ENCODE assay signal across 8 mouse cellular contexts in the genomic region with DNA sequence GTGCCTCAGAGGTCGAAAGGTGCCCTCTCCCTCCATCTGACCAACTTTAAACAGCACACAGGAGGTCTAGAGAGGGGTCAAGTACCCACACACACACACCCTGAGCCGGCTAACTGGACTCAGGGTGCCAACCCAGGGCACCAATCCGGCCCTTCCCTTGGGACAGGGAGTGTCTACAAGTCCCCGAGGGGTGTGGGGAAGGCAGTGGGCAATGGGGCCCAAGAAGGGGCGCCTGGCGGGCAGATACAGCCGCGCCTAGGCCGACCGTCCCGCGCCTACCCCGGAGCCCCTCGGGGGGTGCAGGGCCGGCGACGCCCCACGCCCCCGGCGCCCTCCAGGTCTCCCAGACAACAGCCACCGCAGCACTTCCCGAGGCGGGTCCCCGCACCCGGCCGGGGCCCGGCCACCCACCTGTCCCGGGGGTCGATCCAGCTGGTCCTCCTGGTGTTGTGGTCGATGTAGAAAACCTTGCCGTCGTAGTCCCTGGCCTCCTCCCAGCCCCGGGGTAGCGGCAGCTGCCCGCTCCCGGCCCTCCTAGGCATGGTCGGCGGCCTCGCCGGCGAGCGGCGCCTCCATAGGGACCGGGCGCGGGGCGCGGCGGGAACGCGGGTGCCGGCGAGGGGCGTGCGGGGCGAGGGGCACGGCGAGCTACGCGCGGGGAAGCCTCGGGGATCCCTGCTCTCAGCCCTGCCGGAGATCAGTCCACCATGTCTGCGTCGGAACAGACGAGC. TPM values are rescaled to one million over a fixed set of nuclear protein-coding genes. Genes with fewer than 3 reads are reported as not detected.
DNase-seq lines count a peak whose midpoint lies in the region; ATAC-seq and TF ChIP-seq lines count a peak whose summit lies in the region.

No protein-coding gene starts in this region.

- no peaks in the 10 kb centered on the region for H3K9me3 ChIP-seq in ES-E14 (ENCODE audit: control insufficient read depth, insufficient read depth, low read depth, low read length)
- no peaks in the 10 kb centered on the region for H3K9me3 ChIP-seq in embryonic facial prominence, embryonic 13.5 days
- no peaks in the 10 kb centered on the region for H3K9me3 ChIP-seq in hindbrain, embryonic 13.5 days
- H3K9me3 ChIP-seq in limb, embryonic 14.5 days (ENCODE audit: control insufficient read depth, low read length) = no peaks in the 10 kb centered on the region
- H3K9me3 ChIP-seq in midbrain, embryonic 12.5 days = no peaks in the 10 kb centered on the region

- ATAC-seq in frontal cortex, adult (ENCODE audit: low TSS enrichment) = peak; percentile 47
- ATAC-seq in embryonic facial prominence, embryonic 13.5 days (ENCODE audit: insufficient number of reproducible peaks, insufficient read depth, low FRiP score, low TSS enrichment, low read depth) = peak; percentile 69
- peak; percentile 47 for ATAC-seq in hindbrain, embryonic 13.5 days (ENCODE audit: low FRiP score)
- ATAC-seq in limb, embryonic 14.5 days (ENCODE audit: low FRiP score, low read depth) = no peak; the same call in 1 of the 2 replicates
- peak; percentile 79 for ATAC-seq in midbrain, embryonic 12.5 days (ENCODE audit: low FRiP score, low read depth)

- no peak for DNase-seq in frontal cortex, adult 2 months (ENCODE audit: extremely low spot score in 1 of 2, low spot score in 1 of 2)
- no peak for DNase-seq in ES-E14 (ENCODE audit: low read depth, low spot score)
- DNase-seq in limb, embryonic 14.5 days (ENCODE audit: low spot score) = no peak
- DNase-seq in urinary bladder, adult 2 months (ENCODE audit: low spot score) = no peak

- H3K36me3 ChIP-seq in ES-E14 (ENCODE audit: control insufficient read depth, insufficient read depth, low read length, poor library complexity, severe bottlenecking) = no peaks in the 10 kb centered on the region
- no peaks in the 10 kb centered on the region for H3K36me3 ChIP-seq in embryonic facial prominence, embryonic 13.5 days
- H3K36me3 ChIP-seq in hindbrain, embryonic 13.5 days = no peaks in the 10 kb centered on the region
- H3K36me3 ChIP-seq in limb, embryonic 14.5 days (ENCODE audit: control insufficient read depth, insufficient read depth, low read length) = no peaks in the 10 kb centered on the region
- H3K36me3 ChIP-seq in midbrain, embryonic 12.5 days = no peaks in the 10 kb centered on the region

- in situ Hi-C loops in ES-E14 (cut with MboI; ENCODE audit: low sequenced_read_pairs in 2 of 2, unreplicated experiment in 2 of 2) = no loop called here

- peak overlapping the region; percentile 72 to 99 for H3K4me3 ChIP-seq in ES-E14 (ENCODE audit: insufficient read depth in 1 of 2, low read depth in 1 of 2, low read length in 2 of 2, poor library complexity in 1 of 2, severe bottlenecking in 1 of 2)
- peak overlapping the region; percentile 94 for H3K4me3 ChIP-seq in embryonic facial prominence, embryonic 13.5 days
- peak overlapping the region; percentile 81 for H3K4me3 ChIP-seq in hindbrain, embryonic 13.5 days
- H3K4me3 ChIP-seq in limb, embryonic 14.5 days (replicated peaks; ENCODE audit: low read length) = peak overlapping the region; percentile 92
- H3K4me3 ChIP-seq in midbrain, embryonic 12.5 days = peak overlapping the region; percentile 85

- WGBS in embryonic facial prominence, embryonic 13.5 days = under 1% methylated on average over 66 of the region's 66 CpGs
- WGBS in hindbrain, embryonic 13.5 days = 0% methylated on average over 37 of the region's 66 CpGs
- WGBS in limb, embryonic 14.5 days = under 1% methylated on average over 34 of the region's 66 CpGs
- WGBS in midbrain, embryonic 12.5 days = under 1% methylated on average over 56 of the region's 66 CpGs

- TF ChIP-seq POLR2A in limb, embryonic 14.5 days (IDR thresholded peaks at IDR 0.05; ENCODE audit: borderline replicate concordance, extremely low read depth, insufficient read depth, insufficient read length) = no peak

- peak overlapping the region; percentile 97 for H3K9ac ChIP-seq in ES-E14 (ENCODE audit: insufficient read depth, low read depth, low read length, poor library complexity, severe bottlenecking)
- peak overlapping the region; percentile 92 for H3K9ac ChIP-seq in embryonic facial prominence, embryonic 13.5 days
- peak overlapping the region; percentile 88 for H3K9ac ChIP-seq in hindbrain, embryonic 13.5 days
- H3K9ac ChIP-seq in limb, embryonic 14.5 days (ENCODE audit: low read depth, low read length, severe bottlenecking) = peak overlapping the region; percentile 90
- H3K9ac ChIP-seq in midbrain, embryonic 12.5 days (replicated peaks) = peak overlapping the region; percentile 88

- H3K27ac ChIP-seq in ES-E14 (ENCODE audit: insufficient read depth, low read depth, low read length, poor library complexity, severe bottlenecking) = peak overlapping the region; percentile 89
- H3K27ac ChIP-seq in embryonic facial prominence, embryonic 13.5 days = peak overlapping the region; percentile 95
- peak overlapping the region; percentile 88 for H3K27ac ChIP-seq in hindbrain, embryonic 13.5 days
- H3K27ac ChIP-seq in limb, embryonic 14.5 days (replicated peaks; ENCODE audit: low read depth, low read length) = peak overlapping the region; percentile 91
- peak overlapping the region; percentile 81 for H3K27ac ChIP-seq in midbrain, embryonic 12.5 days (replicated peaks)

- H3K4me1 ChIP-seq in ES-E14 (ENCODE audit: control insufficient read depth in 2 of 2, insufficient read depth in 2 of 2, low read length in 2 of 2, poor library complexity in 1 of 2) = peaks cover 3 to 22% of the 10 kb centered on the region in 2 experiments; a peak in 3 of 4 replicates
- peaks cover 64% of the 10 kb centered on the region for H3K4me1 ChIP-seq in embryonic facial prominence, embryonic 13.5 days
- peaks cover 53% of the 10 kb centered on the region for H3K4me1 ChIP-seq in hindbrain, embryonic 13.5 days (replicated peaks)
- H3K4me1 ChIP-seq in limb, embryonic 14.5 days (ENCODE audit: control insufficient read depth, insufficient read depth, low read length) = peaks cover 42% of the 10 kb centered on the region
- peaks cover 32% of the 10 kb centered on the region for H3K4me1 ChIP-seq in midbrain, embryonic 12.5 days

- H3K4me2 ChIP-seq in embryonic facial prominence, embryonic 13.5 days = peak overlapping the region; percentile 89
- peak overlapping the region; percentile 87 for H3K4me2 ChIP-seq in hindbrain, embryonic 13.5 days
- H3K4me2 ChIP-seq in limb, embryonic 14.5 days (replicated peaks; ENCODE audit: low read depth, low read length, severe bottlenecking) = peak overlapping the region; percentile 92
- peak overlapping the region; percentile 87 for H3K4me2 ChIP-seq in midbrain, embryonic 12.5 days (replicated peaks)

- no peaks in the 10 kb centered on the region for H3K27me3 ChIP-seq in embryonic facial prominence, embryonic 13.5 days
- H3K27me3 ChIP-seq in hindbrain, embryonic 13.5 days = peaks cover 3% of the 10 kb centered on the region; the same call in 1 of the 2 replicates
- no peaks in the 10 kb centered on the region for H3K27me3 ChIP-seq in limb, embryonic 14.5 days (ENCODE audit: control insufficient read depth, insufficient read depth, low read length)
- peaks cover 18% of the 10 kb centered on the region for H3K27me3 ChIP-seq in midbrain, embryonic 12.5 days

TF ChIP-seq in ES-E14, 5 proteins besides CTCF, POLR2A, EP300 and RAD21:
- TF ChIP-seq HCFC1 (IDR thresholded peaks at IDR 0.05; ENCODE audit: borderline replicate concordance, insufficient read depth, low read length) (no peak), CHD2 (IDR thresholded peaks at IDR 0.05; ENCODE audit: low read depth, low read length) (no peak), MAFK (IDR thresholded peaks at IDR 0.05; ENCODE audit: insufficient read depth, low read depth, low read length) (no peak), ZC3H11A (IDR thresholded peaks at IDR 0.05; ENCODE audit: borderline replicate concordance, low read depth, low read length) (no peak), ZNF384 (IDR thresholded peaks at IDR 0.05; ENCODE audit: low read depth, low read length) (no peak)

RNA-seq across cellular contexts. Expression of a gene that starts 0.9 kb away (rescaled TPM):
- 9.1 and 9.5 TPM in 2 replicates for polyA plus RNA-seq in frontal cortex, adult 2 months (2012; rRNA removed)
- total RNA-seq in ES-E14 (2012; rRNA removed) = 13.3 and 19.6 TPM in 2 replicates
- polyA plus RNA-seq in embryonic facial prominence, embryonic 13.5 days (2015; fragmentation: Nextera tagmentation; extraction: Ambion mirVana) = 12.5 and 12.9 TPM in 2 replicates
- polyA plus RNA-seq in hindbrain, embryonic 13.5 days (2015; fragmentation: Nextera tagmentation; extraction: Ambion mirVana) = 5.4 and 6.0 TPM in 2 replicates
- 10.9 and 11.4 TPM in 2 replicates for polyA plus RNA-seq in limb, embryonic 14.5 days (2012; rRNA removed)
- 13.5 and 14.6 TPM in 2 replicates for polyA plus RNA-seq in limb, embryonic 14.5 days (2014; fragmentation: Nextera tagmentation; extraction: Ambion mirVana)
- polyA plus RNA-seq in midbrain, embryonic 12.5 days (2016; fragmentation: Nextera tagmentation; extraction: Ambion mirVana) = 9.9 and 10.0 TPM in 2 replicates
- 6.1 and 7.6 TPM in 2 replicates for polyA plus RNA-seq in urinary bladder, adult 2 months (2012; rRNA removed)
